Mouse (Mus musculus) erythroblast, embryonic 14.5 days (primary cell): ENCODE measurements around the gene Ap4b1.

Experiments
- GATA1 ChIP-seq: IDR thresholded peaks from 2 replicates; pipeline ENCODE4 v1.6.1; 2012; ENCODE audit warnings: low read length, inconsistent platforms, mixed read lengths
- TAL1 ChIP-seq: IDR thresholded peaks from 3 replicates; pipeline ENCODE4 v1.6.1; 2012; ENCODE audit warnings: low read length, inconsistent platforms, mixed read lengths

GRCm38 (mm10) chr3:103868008-103868407 is 58.7 kb downstream of the Ap4b1 start:
- TF ChIP-seq TAL1 (no peak), GATA1 (no peak)
